Mouse (Mus musculus) embryonic fibroblast, embryonic 13.5 days (primary cell): ENCODE data around the gene Slc5a6.

ENCODE experiments used
- CTCF ChIP-seq: IDR thresholded peaks from 2 replicates; pipeline ENCODE4 v1.5.1; 2011; ENCODE audit warnings: mild to moderate bottlenecking, control low read depth, low read length, moderate library complexity, borderline replicate concordance; ENCODE audit not compliant: insufficient read depth
- POLR2A ChIP-seq: IDR thresholded peaks from 2 replicates; pipeline ENCODE4 v1.6.1; 2011; ENCODE audit warnings: low read depth, mild to moderate bottlenecking, control low read depth, low read length, moderate library complexity

DNA sequence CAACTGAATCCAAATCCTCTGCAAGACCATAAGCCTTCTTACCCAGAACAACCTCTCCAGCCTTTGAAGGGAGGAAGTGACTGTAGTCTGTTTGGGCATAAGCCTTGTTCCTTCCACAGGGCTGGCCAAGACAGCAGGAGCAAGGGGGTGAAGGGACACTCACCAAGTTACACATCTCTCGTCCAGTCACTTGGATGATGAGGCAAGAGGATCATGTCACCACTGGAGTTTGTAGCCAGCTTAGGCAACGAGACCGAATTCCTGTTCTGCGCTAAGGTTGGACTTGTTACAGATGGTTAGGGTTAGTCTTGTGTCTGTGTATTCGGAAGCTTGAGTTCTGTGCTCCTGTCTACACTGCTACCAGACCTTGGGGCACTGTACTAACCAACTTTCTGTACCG is 14.1 kb downstream of the Slc5a6 start:
- TF ChIP-seq CTCF (no peak), POLR2A (no peak)
